Mouse (Mus musculus) embryonic stem cell, embryonic (primary cell): ENCODE data around the gene Resf1.
"Not testable (repeated sequence)": the region's sequence is repeated elsewhere in the genome, so short reads cannot be mapped to it uniquely, and the experiment has no call there.

Experiments
- CTCF ChIA-PET, 4 experiments: fragments of 300-600 bp in 2 of 4; fragments of 350-600 bp in 2 of 4; sonication (Branson Sonifier 250); formaldehyde crosslinking; loops; one replicate each; lab custom pipeline; 2022; ENCODE audit warnings: inconsistent platforms in 2 of 4; lab: Charles Lee
- POLR2A ChIA-PET, 4 experiments: fragments of 300-600 bp in 2 of 4; fragments of 350-600 bp in 2 of 4; sonication (Branson Sonifier 250); formaldehyde crosslinking; loops; one replicate each; lab custom pipeline; 2022; ENCODE audit warnings: antibody characterized with exemption in 4 of 4, inconsistent platforms in 1 of 4; lab: Charles Lee

The Resf1 gene

GRCm38 (mm10) chr6:149329071-149329470, 19.9 kb downstream of the Resf1 start:
- ChIA-PET CTCF (no interaction called here), POLR2A (interaction anchor here in 3 of 4 experiments (0.6 to 25.9 kb wide), 7 partner anchors 9 to 336 kb away, joined by 3 to 498 read pairs (median 3); partner anchors contain the start of gene Resf1 (in 1 of the 3))

DNA sequence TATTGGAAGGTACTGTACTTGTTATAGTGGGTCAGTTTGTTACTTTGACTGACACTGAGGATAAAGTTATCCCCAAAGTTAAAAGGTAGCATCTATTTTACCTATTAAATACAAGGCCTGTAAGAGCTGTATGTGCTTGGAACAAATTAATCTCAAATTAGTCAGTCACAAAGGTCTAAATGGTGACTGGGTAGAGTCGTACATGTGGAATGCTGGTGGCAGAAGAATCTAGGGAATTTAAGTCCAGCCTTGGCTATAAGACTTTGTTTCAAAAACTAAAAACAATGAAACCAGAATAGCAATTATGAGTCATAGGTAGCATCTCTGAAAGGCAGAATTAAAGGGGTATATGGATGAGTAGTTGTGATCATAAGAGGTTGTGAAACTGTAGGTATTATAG, 21.1 kb downstream of the Resf1 start:
- POLR2A ChIA-PET, result interaction anchor here in 3 of 4 experiments (0.7 to 25.9 kb wide), 4 partner anchors 11 to 20 kb away, joined by 3 to 498 read pairs (median 3); partner anchors contain the start of gene Resf1 (in 1 of the 3)
- CTCF ChIA-PET, result no interaction called here

DNA sequence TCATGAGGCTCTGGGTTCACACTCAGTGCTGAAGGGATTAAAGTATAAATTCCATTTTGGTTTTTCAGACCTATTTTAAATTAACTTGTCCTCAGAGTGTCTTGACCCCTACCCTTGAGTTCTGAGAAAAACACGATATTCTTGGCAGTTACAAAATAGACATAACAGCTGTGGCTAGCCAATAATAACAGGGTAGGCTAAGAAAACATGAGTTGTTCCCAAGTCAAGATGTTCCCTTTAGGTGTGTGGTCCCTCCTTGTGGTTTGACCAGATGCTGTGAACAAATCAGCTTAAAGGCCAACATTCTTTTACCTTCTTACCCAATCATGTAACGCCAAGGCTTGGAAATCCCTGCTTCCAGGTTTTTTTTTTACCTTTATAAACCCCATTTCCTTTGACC, 23.8 kb downstream of the Resf1 start:
- ChIA-PET POLR2A (interaction anchor here in 3 of 4 experiments (0.7 to 25.9 kb wide), 13 partner anchors 8 to 145 kb away, joined by 3 to 498 read pairs (median 4); partner anchors contain the start of genes Resf1 (in 2 of the 3) and Amn1 (in 1 of the 3)), CTCF (interaction anchor here in 1 of 4 experiments (0.6 kb wide), 1 partner anchor 99 kb away, joined by 3 read pairs; no protein-coding TSS in a partner anchor)

DNA sequence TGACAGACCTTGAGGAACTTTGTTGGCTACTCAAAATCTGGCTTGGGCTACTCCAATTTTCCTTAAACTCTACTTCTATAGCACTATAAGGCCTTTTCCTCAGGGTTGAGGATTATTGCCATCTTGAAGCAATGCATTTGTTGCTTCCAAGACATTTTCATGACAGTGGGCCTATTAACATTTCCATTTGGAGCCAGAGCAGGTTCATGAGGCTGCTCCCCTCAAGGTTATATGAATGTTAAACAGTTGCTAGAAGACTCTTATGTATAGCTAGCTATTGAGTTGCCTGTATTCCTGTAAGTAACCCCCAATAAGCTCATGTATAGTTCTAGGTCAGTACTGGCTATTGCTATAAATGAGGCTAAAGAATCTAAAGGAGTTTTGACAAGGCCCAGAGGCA, 28.8 kb downstream of the Resf1 start:
- CTCF ChIA-PET, result no interaction called here

DNA sequence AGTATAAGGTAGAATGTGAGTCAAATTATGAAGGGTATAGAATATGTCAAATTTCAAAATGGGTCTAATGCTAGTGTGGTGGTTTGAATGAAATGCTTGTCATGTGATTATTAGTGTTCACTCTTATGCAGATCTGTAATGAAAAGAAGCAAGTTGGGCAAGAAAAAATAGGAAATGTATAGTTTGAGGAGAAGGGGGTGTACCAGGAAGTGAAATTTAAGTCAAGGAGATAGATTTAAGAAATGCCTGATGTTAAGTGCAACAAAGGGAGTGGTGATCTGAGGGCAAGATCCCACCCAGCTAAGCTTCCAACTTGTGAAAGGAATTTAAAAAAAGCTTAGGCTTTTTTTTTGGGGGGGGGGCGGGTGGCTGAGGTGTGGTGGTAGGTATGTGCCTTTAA, 29.4 kb downstream of the Resf1 start:
- POLR2A ChIA-PET, result interaction anchor here in 3 of 4 experiments (0.6 to 25.9 kb wide), 12 partner anchors 9 to 380 kb away, joined by 3 to 498 read pairs (median 4); partner anchors contain the start of genes Bicd1 (in 1 of the 3) and Resf1 (in 1 of the 3)
- CTCF ChIA-PET, result no interaction called here

More for the DNA sequence above, 28.8 kb downstream of the Resf1 start:
- POLR2A ChIA-PET, result interaction anchor here in 3 of 4 experiments (0.9 to 25.9 kb wide), 13 partner anchors 9 to 379 kb away, joined by 3 to 498 read pairs (median 4); partner anchors contain the start of genes Resf1 (in 2 of the 3) and Amn1 (in 1 of the 3)

DNA sequence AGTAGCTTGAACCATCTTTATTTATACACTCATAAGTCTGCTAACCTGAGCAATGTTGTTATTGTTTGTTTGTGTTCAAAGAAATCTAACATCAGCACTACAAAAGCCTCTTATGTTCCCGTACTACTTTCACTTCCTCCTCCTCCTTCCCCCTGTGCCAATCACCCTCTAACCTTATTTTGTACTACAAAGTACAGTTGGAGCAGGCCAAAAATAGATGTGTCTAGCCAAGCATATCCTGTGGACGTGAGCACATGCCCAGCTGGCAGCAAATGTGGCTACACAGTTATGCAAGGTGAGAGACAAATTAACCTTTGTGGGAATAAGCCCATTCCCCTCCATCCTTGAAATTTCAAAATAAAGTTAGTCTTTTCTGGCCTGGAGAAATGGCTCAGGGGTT, 34.6 kb downstream of the Resf1 start:
- CTCF ChIA-PET, result no interaction called here
- POLR2A ChIA-PET, result interaction anchor here in 2 of 4 experiments (0.6 to 25.9 kb wide), 7 partner anchors 9 to 273 kb away, joined by 3 to 498 read pairs (median 3); partner anchors contain the start of gene Resf1 (in 1 of the 2)

DNA sequence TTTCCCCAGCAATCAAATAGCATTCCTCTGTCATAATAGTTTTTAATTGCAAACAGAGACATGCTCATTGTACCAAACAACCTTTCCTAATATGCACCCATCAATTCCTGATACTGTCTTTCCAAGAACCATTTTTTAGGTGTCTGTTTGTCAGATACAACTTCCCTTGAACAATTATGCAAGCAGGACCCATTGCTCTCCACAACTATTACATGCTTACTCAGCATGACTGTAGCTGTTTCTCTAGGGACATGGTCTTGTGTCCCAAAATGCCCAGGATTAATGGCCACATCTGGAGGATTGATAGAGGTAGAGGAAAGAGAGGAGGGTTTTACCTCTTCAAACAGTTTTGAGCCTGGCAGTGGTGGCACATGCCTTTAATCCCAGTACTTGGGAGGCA, 35.2 kb downstream of the Resf1 start:
- CTCF ChIA-PET, result no interaction called here
- POLR2A ChIA-PET, result interaction anchor here in 2 of 4 experiments (0.9 to 25.9 kb wide), 4 partner anchors 12 to 30 kb away, joined by 3 to 498 read pairs (median 3); partner anchors contain the start of gene Resf1 (in 1 of the 2)

DNA sequence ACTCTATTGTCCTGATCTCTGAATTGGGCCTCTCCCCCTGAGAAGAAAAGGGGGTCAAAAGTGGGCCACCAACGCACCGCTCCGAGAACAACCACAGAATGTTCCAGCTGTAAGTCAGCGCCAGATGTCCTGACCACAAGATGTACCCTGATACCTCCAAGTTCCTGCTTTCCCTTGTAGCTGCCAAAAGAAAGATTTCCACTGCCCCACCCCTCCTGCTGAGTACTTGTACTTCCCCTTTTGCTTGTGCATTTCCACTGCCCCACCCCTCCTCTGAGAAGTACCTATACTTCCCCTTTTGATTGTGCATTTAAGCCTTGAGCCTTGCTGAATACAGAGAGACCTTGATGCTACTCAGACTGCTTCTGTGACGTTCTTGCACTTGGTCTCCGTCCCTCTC, 39.0 kb downstream of the Resf1 start:
- CTCF ChIA-PET, result not testable (repeated sequence)
- POLR2A ChIA-PET, result interaction anchor here in 2 of 4 experiments (0.9 to 1.0 kb wide), 2 partner anchors 9 to 10 kb away, joined by 3 to 4 read pairs; no protein-coding TSS in a partner anchor

GRCm38 (mm10) chr6:149354826-149355495, 45.7 kb downstream of the Resf1 start:
- POLR2A ChIA-PET, result interaction anchor here in 3 of 4 experiments (0.5 to 4.6 kb wide), 9 partner anchors 16 to 224 kb away, joined by 3 to 24 read pairs (median 5); partner anchors contain the start of gene Resf1 (in 1 of the 3)
- CTCF ChIA-PET, result interaction anchor here in 1 of 4 experiments (0.7 kb wide), 1 partner anchor 31 kb away, joined by 6 read pairs; no protein-coding TSS in a partner anchor

DNA sequence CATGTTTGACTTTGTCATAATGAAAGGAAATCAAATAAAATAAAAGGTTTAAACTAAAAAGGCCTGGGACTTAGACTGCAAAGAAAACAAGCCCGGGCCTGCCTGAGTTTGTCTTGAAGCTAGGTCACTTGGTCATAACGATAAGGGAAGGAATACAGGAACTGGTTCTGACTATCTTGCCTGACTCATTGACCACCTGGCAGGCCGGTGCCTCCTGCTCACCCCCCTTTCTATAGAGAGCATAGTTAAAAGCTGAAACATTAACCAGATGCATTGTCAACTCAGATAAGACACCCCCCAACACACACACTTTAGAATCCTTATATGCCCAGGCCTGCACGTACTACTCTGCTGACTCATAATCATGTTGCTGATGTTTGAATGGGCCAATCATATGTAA, 46.6 kb downstream of the Resf1 start:
- POLR2A ChIA-PET, result interaction anchor here in 3 of 4 experiments (0.5 to 4.6 kb wide), 9 partner anchors 17 to 224 kb away, joined by 3 to 24 read pairs (median 4); partner anchors contain the start of gene Resf1 (in 1 of the 3)
- CTCF ChIA-PET, result not testable (repeated sequence)

DNA sequence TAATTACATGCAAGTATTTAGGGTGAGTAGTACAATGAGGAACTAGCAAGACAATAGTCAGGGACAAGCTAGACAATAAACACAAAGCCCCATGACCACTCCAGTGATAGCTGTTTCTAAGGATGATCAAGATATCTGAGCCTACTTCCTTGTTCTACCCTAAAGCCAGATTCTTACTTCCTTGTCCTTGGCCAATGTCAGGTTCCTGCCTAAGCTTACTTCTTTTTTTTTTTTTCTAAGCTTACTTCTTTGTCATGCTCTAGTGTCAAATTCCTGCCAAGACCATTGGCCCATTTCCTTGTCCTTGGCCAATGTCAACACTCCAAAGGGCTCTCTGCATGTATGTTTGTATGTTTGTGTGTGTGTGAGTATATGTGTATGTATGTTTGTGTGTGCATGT, 47.9 kb downstream of the Resf1 start:
- ChIA-PET POLR2A (interaction anchor here in 2 of 4 experiments (0.8 to 4.6 kb wide), 12 partner anchors 9 to 365 kb away, joined by 3 to 24 read pairs (median 4); partner anchors contain the start of gene Resf1 (in 2 of the 2)), CTCF (no interaction called here)

GRCm38 (mm10) chr6:149362533-149362932, 53.3 kb downstream of the Resf1 start:
- ChIA-PET POLR2A (interaction anchor here in 3 of 4 experiments (0.9 to 2.5 kb wide), 10 partner anchors 16 to 369 kb away, joined by 3 to 11 read pairs (median 3); partner anchors contain the start of gene Resf1 (in 1 of the 3)), CTCF (interaction anchor here in 2 of 4 experiments (0.6 to 1.5 kb wide), 2 partner anchors 28 to 54 kb away, joined by 4 to 7 read pairs; partner anchors contain the start of gene Resf1 (in 1 of the 2))

GRCm38 (mm10) chr6:149365975-149366374, 56.8 kb downstream of the Resf1 start:
- POLR2A ChIA-PET, CTCF ChIA-PET: not testable (repeated sequence)

GRCm38 (mm10) chr6:149366403-149366802, 57.2 kb downstream of the Resf1 start:
- ChIA-PET POLR2A (no interaction called here), CTCF (no interaction called here)

GRCm38 (mm10) chr6:149374986-149375457, 65.8 kb downstream of the Resf1 start:
- CTCF ChIA-PET, result interaction anchor here in 1 of 4 experiments (0.8 kb wide), 1 partner anchor 242 kb away, joined by 4 read pairs; no protein-coding TSS in a partner anchor
- POLR2A ChIA-PET, result interaction anchor here in 3 of 4 experiments (0.7 to 1.6 kb wide), 4 partner anchors 34 to 356 kb away, joined by 3 to 4 read pairs (median 4); partner anchors contain the start of genes Bicd1 (in 1 of the 3) and Resf1 (in 1 of the 3)

DNA sequence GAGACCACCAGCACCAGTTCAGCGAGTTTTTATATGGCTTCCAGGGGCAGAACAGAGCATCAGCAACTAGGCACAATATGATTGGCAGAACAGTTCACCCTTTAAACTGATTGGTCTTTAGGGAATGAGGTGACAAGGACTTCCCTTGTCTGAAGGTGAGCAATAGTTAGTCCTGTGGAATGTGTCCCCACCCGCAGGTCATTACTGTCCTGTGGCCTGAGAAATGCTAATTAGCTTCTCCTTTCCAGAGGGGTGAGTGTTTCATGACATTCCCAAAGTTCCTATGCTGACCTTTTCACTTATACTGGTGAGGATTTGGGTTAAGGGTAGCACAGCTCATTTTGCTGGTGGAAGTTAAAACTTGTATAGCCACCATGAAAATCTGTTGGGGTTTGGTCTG, 74.3 kb downstream of the Resf1 start:
- ChIA-PET POLR2A (interaction anchor here in 2 of 4 experiments (0.6 to 1.6 kb wide), 4 partner anchors 9 to 1197 kb away, joined by 3 to 5 read pairs (median 4); partner anchors contain the start of gene Bicd1 (in 1 of the 2)), CTCF (no interaction called here)
